Mouse (Mus musculus): Measurements from ENCODE around the gene 1700003E16Rik.

DNA sequence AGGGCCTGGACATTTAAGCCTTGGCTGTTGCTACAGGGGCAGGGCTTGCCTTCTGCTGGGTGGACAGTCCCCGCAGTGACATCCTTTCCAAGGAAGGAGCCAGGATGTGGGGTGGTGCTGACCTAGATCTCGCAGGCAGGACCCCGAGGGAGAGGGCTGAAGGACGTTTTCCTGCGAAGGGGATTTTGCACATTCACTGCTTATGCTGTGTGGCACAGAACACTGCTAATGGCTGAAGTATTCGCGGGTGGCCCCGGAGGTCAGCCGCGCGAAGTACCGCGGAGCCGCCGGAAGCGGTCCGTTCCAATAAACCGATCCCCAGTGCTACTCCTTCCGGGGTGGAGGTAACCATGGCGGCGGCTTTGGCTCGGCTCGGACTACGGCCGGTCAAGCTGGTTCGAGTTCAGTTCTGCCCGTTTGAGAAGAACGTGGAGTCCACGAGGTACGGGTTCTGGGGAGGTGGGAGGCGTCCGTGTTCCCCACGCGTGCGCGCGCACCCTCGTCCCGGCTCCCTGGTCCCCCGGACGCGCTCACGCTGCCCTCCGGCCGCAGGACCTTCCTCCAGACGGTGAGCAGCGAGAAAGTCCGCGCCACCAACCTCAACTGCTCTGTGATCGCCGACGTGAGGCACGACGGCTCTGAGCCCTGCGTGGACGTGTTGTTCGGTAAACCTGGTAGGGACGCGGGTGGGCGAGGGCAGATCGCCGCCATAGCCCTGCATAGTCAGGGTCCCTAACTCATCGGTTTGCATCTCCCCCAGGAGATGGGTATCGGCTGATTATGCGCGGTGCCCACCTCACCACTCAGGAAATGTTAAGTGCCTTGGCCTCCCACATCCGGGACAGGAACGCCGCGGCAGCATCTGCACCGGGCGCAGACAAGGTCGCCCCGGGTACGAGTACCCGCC is 47.2 kb upstream of the 1700003E16Rik start, which contains the start of gene Mrpl53:
- TF ChIP-seq CTCF (conservative IDR thresholded peaks at IDR 0.05 in 1 of 2, IDR thresholded peaks at IDR 0.05 in 1 of 2; ENCODE audit: low read depth in 2 of 2, low read length in 2 of 2) (no peak), POLR2A (IDR thresholded peaks at IDR 0.05; ENCODE audit: low read depth, low read length) (peak; percentile 87), ZNF384 (IDR thresholded peaks at IDR 0.05; ENCODE audit: low read depth, low read length) (no peak), GABPA (IDR thresholded peaks at IDR 0.05; ENCODE audit: insufficient replicate concordance, low read depth, low read length) (no peak; the same call in 1 of the 2 replicates), ZC3H11A (IDR thresholded peaks at IDR 0.05; ENCODE audit: low read depth, low read length) (no peak), KAT2A (IDR thresholded peaks at IDR 0.05; ENCODE audit: insufficient replicate concordance, low read length) (peak; percentile 94; the same call in 1 of the 2 replicates), EP300 (IDR thresholded peaks at IDR 0.05; ENCODE audit: low read length) (no peak), CHD1 (IDR thresholded peaks at IDR 0.05; ENCODE audit: low read depth, low read length) (no peak), TCF12 (IDR thresholded peaks at IDR 0.05; ENCODE audit: low read depth, low read length) (peak; percentile 82), ZKSCAN1 (IDR thresholded peaks at IDR 0.05; ENCODE audit: borderline replicate concordance, low read depth, low read length) (no peak), ZMIZ1 (IDR thresholded peaks at IDR 0.05; ENCODE audit: low read depth, low read length) (peak; percentile 70; the same call in 1 of the 2 replicates), USF2 (conservative IDR thresholded peaks at IDR 0.05; ENCODE audit: low read depth, low read length) (no peak), UBTF (IDR thresholded peaks at IDR 0.05; ENCODE audit: low read depth, low read length) (0 out of 2 replicates have a peak, but pooled peaks have one; percentile 63)
